Mouse (Mus musculus): ENCODE results near the gene 2200002J24Rik.

- TF ChIP-seq GATA1 (IDR thresholded peaks at IDR 0.05; ENCODE audit: borderline replicate concordance, low read length) (no peak), FLI1 (IDR thresholded peaks at IDR 0.05; ENCODE audit: low read length) (no peak)
Measured at GRCm38 (mm10) chr7:30681897-30682296, 16.8 kb upstream of the 2200002J24Rik start.
